Mouse (Mus musculus): ENCODE results near the gene Zfp27.

The Zfp27 gene

GRCm38 (mm10) chr7:29905966-29906681 lies at the start of gene Zfp27:
TSS of gene Zfp27 (minus strand) at chr7:29906572.
- DNase-seq (ENCODE audit: low spot score) = peak; percentile 30

- peak; percentile 28 for DNase-seq (ENCODE audit: low spot score)
Observed at GRCm38 (mm10) chr7:29954731-29955130, 48.4 kb upstream of the Zfp27 start.

- peak; percentile 69 for DNase-seq (ENCODE audit: low spot score)
Observed at GRCm38 (mm10) chr7:29953513-29954401, 47.4 kb upstream of the Zfp27 start, which contains the start of gene Zfp74. TSS of gene Zfp74 (minus strand) at chr7:29954089.

- no peak for DNase-seq (ENCODE audit: low spot score)
Observed at GRCm38 (mm10) chr7:29953086-29953485, 46.7 kb upstream of the Zfp27 start.

GRCm38 (mm10) chr7:29944201-29944600 lies 37.8 kb upstream of the Zfp27 start:
- no peak for DNase-seq (ENCODE audit: low spot score)

- DNase-seq (ENCODE audit: low spot score) = no peak
Observed at GRCm38 (mm10) chr7:29943720-29944119, 37.3 kb upstream of the Zfp27 start.

- no peak for DNase-seq (ENCODE audit: low spot score)
Observed at GRCm38 (mm10) chr7:29942740-29943139, 36.4 kb upstream of the Zfp27 start.

- DNase-seq (ENCODE audit: low spot score) = no peak
Observed at GRCm38 (mm10) chr7:29941027-29941426, 34.7 kb upstream of the Zfp27 start.

GRCm38 (mm10) chr7:29938856-29939255 lies 32.5 kb upstream of the Zfp27 start:
- DNase-seq (ENCODE audit: low spot score) = no peak

GRCm38 (mm10) chr7:29922780-29923179 lies 16.4 kb upstream of the Zfp27 start:
- no peak for DNase-seq (ENCODE audit: low spot score)

GRCm38 (mm10) chr7:29921439-29922093 lies 15.2 kb upstream of the Zfp27 start:
- DNase-seq (ENCODE audit: low spot score) = no peak

GRCm38 (mm10) chr7:29918062-29918453 lies 11.7 kb upstream of the Zfp27 start:
- DNase-seq (ENCODE audit: low spot score) = no peak

GRCm38 (mm10) chr7:29917371-29918061 lies 11.1 kb upstream of the Zfp27 start:
- no peak for DNase-seq (ENCODE audit: low spot score)

GRCm38 (mm10) chr7:29912172-29912571 lies 5.8 kb upstream of the Zfp27 start:
- no peak for DNase-seq (ENCODE audit: low spot score)

- no peak for DNase-seq (ENCODE audit: low spot score)
Observed at GRCm38 (mm10) chr7:29910252-29910651, 3.9 kb upstream of the Zfp27 start.

- DNase-seq (ENCODE audit: low spot score) = peak; percentile 60
Observed at GRCm38 (mm10) chr7:29908130-29908950, 2.0 kb upstream of the Zfp27 start, which contains the start of gene Zfp383. TSS of gene Zfp383 (plus strand) at chr7:29908223.

- no peak for DNase-seq (ENCODE audit: low spot score)
Observed at GRCm38 (mm10) chr7:29907206-29907605, 834 bp upstream of the Zfp27 start.

- DNase-seq (ENCODE audit: low spot score) = no peak
Observed at GRCm38 (mm10) chr7:29906682-29907058, 298 bp upstream of the Zfp27 start.

GRCm38 (mm10) chr7:29904101-29904500 lies 2.3 kb downstream of the Zfp27 start:
- DNase-seq (ENCODE audit: low spot score) = no peak

GRCm38 (mm10) chr7:29898351-29898750 lies 8.0 kb downstream of the Zfp27 start:
- DNase-seq (ENCODE audit: low spot score) = no peak

GRCm38 (mm10) chr7:29892756-29893155 lies 13.6 kb downstream of the Zfp27 start:
- no peak for DNase-seq (ENCODE audit: low spot score)
